Mouse (Mus musculus): ENCODE data around the gene Magi3.

- no peak for TF ChIP-seq POLR2A (IDR thresholded peaks at IDR 0.05; ENCODE audit: low read depth, low read length)
- TF ChIP-seq CTCF (IDR thresholded peaks at IDR 0.05; ENCODE audit: extremely low read depth, insufficient read length, insufficient replicate concordance, low read depth, low read length) = no peak
These were observed 202.2 kb downstream of the Magi3 start for GRCm38 (mm10) chr3:104017931-104018330.

Data from small intestine, adult 2 months (tissue).